Mouse (Mus musculus) layer of hippocampus, adult 8-10 months (tissue): ENCODE results near the gene Ccdc32. TPM values are rescaled to one million over a fixed set of nuclear protein-coding genes. Genes with fewer than 3 reads are reported as not detected.

Source experiments
- DNase-seq, 2 experiments: peaks; one replicate each; pipeline ENCODE4 v3.0.0; 2022; ENCODE audit warnings: low spot score in 2 of 2
- total RNA-seq, 4 experiments: library from RNA; stranded (reverse); gene quantifications; 2 replicates each; pipeline ENCODE4 v1.2.4; 2022

The Ccdc32 gene
- total RNA-seq, 4 experiments from 2014 or later = 45.3 to 60.6 (median 53.9) TPM

DNA sequence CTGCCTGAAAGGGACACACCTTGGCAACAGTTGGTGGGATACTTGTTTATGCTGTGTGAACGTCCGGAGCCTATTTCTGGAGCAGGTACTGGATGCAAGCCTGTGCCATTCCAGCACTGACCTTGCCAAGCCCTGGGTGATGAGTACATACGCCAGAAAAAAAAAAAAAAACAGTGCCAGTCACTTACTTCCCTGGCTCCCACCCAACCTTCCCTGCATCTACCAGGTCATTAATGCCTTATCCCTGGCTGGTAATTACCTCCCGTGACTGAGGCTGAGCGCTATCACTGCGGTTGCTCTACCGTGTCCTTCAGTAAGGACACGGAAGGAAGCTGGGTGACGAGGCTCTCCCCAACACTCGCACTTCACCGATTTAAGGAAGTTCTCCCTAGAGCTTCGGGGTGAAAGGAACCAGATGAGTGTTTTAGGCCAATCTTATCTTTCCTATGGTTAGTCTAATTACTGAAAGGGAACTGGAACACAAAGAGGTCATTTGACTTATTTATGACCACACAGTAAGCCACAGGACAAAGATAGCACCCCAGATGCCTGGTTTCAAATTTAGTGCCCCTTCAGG, 13.5 kb downstream of the Ccdc32 start:
- DNase-seq = no peak

DNA sequence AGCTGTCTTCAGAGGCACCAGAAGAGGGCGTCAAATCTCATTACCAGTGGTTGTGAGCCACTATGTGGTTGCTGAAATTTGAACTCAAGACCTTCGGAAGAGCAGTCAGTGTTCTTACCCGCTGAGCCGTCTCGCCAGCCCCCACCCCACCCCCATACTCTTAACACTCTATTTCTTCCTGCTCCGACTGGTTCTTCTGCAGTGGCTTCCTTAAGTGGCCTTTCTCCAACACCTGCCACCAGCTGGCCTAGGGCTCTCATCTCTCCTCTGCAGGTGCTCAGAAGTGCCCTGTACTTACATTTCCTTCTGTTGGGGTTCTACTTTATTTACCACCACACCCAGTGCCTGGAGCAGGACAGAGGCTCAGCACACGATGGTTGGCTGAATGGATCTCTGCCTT, 14.2 kb downstream of the Ccdc32 start:
- no peak for DNase-seq

DNA sequence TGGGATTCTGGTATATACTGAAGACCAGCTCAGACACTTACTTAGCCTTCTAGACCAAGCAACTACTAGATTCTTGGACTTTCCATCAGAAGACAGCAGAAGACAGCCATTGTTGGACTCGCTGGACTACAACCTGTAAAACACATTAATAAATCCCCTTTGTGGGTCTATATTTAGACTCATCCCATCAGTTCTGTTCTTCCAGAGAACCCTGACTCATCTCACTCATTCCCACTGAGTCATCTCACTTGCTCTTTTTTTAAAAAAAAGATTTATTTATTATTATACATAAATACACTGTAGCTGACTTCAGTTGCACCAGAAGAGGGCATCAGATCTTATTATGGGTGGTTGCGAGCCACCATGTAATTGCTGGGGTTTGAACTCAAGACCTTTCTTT, 19.8 kb downstream of the Ccdc32 start:
- DNase-seq = no peak

DNA sequence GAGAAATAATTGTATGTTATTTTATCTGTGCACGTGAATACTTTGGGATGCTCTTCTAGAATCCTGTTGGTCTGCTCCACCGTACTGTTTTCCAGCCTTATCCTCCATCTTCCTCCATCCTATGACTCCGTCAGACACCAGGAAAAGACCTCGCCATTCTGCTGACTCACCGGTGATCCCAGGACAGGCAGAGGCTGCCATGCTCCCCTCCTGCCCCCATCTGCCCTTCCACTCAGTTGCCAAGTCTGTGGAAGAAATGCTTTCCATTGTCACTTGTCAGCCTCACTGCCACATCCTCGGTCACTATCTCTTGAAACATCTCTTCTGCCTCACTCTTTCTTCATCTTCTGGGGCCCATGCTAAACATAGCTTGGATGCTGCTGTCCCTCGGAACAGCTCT, 22.3 kb downstream of the Ccdc32 start:
- no peak for DNase-seq

DNA sequence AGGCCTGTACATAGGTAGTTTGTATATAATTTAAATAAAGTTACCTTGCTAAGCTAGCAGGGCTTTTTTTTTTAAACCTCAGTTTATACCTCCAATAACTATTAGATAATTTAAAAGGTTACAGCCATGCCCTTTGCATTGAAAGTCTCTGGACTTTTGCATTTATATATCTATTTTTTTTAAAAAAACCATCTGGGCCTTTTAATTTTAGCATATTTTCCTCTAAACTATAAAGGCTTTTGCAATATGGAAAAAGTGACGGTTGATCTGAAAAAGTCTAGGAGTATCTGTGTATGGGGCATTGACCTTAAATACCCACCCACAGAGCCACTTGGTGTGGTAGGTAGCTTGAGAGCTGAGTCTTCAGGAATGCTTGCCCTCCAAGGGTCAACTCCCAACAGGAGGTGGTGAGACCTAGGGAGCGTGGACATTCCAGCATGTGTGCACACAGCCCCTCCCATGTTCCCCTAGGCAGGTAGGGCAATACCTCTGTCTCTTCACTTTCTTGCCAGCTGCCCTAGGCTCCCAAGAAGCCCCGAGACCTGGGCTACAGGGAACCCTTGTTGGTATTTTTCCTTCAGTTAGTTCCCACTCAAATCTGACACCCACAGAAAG, 30.1 kb downstream of the Ccdc32 start:
- DNase-seq = no peak

DNA sequence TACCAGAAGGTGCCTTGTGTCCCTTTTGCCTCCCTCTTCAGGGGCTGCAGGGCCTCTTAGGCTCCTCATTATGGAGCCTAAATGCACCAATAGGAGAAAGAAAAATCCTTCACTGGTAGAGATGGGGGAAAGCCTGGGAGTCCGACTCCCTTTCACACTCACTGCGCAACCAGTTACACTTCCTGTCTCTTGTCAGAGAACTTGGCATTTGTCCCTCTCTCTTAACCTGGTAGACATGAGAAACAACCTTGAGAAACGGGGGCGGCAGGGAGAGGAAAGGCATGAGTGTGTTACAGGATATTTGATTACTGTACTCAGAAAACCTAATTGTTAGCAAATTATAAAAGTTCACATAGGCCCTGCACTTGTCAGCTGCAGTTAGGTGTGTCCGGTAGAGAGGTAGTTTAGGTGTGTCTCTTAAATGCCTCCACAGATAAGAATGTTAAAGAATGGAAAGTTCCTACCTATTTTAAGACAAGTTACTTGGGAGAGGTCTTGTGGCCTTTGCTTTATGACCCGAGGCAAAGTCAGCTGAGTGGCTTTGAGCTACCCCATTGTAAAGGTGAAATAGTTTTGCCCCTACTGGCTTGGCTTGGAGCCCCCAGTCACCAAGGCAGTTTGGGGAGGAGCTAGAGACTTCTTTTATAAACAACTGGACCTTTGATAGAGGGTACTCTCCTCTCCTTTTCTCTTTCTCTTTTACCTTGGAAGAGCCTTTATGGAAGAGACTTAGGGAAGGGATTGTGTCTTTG, 30.9 kb downstream of the Ccdc32 start:
- DNase-seq = no peak

DNA sequence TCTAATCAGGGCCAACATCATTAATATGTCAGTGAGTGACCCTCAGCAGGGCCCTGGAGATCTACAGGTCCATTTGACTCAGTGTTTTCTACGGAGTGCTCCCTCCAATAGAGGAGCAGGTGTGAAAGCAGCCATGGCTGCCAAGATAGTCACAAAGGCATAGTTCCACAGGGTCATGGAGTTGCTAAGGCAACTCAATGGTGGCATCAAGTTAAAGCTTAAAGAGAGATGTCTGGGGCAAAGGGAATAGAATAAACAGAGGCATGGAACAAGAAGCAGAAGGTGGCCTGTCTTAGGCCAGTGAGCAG, 32.4 kb downstream of the Ccdc32 start:
- DNase-seq = no peak

DNA sequence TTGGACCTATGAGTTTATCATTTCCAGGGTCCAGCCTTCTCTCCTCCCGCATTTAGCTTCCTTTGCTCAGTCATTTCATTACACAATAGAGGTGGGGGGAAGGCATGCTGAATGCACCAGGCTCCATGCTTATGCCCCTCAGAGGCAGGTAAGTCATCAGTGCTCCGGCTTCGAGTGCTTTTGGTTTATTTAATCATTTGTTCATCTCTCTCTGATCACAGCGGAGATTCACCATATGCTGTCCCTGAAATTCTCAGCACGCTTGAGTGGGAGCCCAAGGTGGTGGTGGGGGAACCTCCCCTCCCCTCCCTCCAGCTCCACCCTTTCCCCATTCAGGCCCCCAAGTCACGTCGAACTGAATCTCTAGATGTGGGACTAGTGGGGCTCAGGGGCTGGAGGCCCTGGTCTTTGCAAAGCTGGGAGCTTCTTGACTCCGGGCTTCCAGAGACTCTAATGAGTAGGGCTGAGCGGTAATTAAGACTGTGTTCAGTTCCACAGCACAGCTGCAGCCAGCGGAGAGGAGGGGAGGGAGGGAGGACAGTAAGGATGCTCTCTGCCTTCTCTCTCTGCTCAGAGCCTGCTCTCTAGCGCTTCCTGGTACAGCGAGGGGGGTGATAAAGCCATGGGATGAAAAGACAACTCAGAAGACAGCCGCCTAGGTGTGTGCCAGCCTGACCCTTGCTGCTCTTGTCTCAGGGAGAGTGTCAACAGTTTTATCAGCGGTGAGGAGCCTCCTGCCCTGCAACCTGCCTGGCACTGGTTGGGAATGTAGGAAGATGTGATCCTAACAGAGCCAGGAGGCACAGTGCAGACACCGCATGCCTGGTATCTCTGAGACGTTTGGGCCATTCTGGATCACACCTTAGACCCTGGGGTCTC, 33.0 kb downstream of the Ccdc32 start:
- DNase-seq = no peak

DNA sequence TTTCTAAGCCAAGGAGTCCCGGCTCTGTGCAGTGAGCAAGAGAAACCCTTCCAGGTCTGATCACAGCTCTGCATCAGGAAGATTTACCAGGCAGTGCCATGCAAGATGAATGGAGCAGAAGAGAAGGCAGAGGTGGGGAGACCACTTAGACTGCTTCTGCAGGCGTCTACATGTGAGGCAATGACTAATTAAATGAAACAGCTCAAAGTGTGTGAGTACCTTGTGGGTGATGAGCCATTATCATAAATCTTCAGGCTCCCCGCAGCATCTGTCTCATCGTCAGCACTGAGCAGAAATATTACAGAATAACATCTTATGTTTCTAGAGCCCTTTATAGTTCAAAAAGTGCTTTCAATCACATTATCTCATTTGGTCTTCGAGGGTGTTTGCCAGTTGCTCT, 33.7 kb downstream of the Ccdc32 start:
- DNase-seq = no peak

DNA sequence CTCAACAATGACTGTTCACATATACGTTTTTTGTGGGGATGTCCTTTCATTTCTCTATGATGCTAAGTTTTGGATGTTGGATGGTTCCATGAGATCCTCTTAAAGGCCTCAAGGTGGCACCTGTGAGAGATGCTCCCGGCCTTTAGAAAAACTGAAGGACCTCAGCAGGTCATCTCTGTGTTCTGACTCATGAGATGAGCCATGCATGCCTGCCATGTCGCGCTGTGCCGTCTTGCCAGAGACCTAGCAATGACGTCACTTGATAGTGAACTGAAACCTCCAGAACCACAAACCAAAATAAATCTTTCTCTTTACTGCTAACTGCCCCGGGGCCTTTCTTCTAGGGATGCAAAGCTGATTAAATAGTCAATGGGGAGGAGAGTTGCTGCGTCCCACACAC, 45.4 kb downstream of the Ccdc32 start:
- no peak for DNase-seq

DNA sequence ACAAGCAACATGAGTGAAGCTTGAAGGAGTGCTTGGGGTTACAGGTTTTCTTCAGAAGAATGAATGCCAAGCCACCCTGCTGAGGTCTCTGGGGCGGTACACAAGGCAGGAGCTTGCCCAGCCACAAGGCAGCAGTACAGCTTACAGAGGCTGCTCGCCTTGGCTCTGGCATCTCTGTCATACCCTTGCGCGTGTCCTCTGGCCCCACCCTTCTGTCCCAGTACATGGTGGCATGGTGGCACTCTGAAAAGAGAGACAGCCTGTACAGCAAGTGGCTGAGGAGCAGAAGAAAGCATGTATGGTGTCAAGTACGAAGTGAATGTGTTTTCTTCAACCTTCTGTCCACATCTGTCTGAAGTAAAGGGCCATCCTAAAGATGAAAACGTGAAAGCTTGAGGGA, 48.4 kb downstream of the Ccdc32 start:
- no peak for DNase-seq

DNA sequence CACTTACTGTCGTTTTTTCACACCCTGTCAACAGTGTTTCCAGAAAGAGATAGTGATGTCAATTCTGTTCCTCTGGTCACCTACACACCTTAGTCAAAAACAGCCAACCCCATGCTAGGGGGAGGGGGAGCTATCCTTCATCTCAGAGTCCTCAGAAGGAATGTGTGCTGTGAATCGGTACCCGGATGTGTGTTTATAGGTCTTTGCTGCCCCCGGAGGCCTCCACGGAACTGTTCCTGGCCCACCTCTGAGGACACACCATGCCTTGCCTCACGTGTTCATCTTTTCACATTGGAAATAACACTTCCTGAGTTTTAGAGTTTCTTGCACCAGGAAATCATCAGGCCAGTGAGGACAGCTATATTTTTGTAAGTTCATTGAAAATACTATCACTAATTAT, 51.1 kb downstream of the Ccdc32 start:
- no peak for DNase-seq

DNA sequence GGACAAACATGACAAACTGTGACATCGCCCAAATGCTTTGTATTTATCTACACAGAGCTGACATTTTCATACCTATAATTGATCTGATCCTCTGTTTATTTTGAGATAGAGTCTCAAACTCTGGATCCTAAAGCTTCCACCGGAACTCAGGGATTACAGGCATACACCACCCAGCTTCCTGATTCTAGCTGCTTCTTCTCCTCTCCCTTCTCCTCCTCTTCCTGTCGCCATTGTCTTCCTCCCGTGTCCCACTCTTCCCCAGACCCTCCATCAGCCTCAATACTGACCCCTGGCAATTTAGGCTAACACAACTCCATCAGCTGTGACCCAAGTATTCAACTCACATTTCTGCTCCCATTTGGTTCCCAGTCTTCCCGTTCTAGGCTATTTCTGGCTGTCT, 52.3 kb downstream of the Ccdc32 start:
- no peak for DNase-seq

DNA sequence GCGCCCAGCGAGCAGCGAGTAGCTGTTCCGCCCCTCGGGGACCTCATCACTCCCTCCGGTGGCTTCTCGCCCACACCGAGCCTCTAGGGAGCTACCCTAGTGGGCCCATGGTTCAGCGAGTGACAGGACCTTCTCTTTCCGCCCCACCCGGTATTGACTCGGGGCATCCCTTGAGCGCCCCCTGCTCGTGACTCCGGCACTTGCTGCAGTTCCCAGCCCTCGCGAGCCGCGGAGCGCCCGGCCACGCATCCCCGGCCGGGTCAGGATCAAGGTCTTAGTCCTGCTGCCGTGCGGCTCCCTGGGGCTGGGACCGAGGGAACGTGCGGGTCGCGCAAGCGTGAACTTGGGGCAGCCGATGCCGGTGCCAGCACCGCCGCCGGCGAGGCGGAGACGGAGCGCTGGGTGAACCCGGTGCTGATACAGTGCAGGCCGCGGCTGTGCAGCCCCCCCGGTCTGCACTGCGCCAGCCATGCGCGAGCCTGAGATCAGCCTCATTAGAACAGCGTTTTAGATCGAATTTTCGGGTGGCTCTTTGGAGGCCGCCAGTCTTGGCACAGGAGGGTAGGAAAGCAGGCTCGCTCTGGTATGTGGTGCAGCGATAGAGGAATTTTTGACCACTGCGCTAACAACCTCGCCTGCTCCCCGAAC, 52.8 kb downstream of the Ccdc32 start:
- DNase-seq = peak; percentile 70 to 78

DNA sequence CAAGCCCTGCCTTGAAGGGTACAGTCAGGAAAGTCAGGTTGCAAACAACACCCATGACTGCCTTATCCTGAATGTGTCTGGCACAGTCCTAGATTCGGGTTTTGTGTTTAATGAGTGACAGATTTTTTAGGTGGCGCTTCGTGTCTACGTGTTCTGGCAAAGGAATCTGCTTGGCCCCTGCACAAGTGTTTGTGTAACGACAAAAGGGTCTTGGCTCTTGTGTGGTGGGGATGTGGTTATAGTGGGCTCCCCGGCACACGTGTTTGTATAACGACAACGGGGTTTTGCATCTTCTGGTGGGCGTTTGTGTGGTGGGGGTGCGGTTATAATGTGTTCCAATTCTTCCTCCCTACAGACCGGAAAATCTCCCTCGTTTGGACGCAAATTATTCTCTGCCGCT, 53.3 kb downstream of the Ccdc32 start:
- peak in 1 of 2 experiments; percentile 28 for DNase-seq

DNA sequence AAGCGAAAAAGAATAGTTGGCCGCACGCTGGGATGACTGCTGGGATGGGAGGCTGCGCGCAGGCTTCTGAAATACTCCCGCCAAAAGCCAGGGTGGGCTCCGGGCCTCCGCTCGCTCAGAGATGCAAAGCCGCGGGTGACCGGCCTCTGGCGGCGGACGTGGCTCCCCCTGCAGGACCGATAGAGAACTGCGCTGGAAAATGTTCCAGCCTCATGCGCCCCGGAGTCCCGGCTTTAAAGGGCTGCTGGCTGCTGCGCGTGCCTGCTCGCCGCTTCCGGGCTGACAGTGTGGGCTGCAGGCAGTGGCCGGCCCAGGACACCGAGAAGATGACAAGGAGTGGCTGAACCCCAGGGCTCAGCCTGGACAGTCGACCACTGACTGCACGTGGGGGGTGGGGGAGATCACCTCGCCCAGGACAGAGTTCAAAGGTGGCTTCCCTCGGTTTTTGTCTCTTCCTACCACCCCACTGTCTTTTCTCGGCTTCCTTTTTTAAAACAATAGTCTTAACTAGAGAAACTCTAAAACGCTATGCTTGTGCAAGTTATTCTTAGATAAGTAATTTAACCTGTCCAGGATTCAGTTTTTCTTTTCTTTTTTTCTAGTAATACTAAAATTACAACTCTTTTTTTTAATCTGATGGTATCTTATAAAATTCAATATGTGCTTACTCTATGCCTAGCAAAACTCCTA, 56.4 kb downstream of the Ccdc32 start:
- peak; percentile 59 to 88 for DNase-seq

DNA sequence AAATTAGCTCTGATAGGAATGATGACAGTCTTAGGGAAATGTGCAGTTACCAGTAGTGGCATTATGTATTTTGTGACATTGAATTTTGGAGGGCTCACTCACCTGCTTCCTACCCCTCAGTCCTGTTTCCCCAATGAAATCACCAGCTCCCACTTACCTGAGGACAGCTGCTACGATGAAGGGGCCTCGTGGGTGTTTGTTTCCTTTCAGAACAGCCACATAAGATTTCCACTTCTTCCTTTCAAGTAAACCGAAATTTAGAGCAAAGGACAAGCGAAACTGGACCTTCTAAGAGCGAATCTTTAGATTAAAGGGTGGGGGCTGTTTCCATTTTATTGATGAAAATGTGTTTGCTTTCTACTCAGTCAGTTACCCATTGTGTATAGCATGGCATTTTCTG, 57.1 kb downstream of the Ccdc32 start:
- no peak for DNase-seq

DNA sequence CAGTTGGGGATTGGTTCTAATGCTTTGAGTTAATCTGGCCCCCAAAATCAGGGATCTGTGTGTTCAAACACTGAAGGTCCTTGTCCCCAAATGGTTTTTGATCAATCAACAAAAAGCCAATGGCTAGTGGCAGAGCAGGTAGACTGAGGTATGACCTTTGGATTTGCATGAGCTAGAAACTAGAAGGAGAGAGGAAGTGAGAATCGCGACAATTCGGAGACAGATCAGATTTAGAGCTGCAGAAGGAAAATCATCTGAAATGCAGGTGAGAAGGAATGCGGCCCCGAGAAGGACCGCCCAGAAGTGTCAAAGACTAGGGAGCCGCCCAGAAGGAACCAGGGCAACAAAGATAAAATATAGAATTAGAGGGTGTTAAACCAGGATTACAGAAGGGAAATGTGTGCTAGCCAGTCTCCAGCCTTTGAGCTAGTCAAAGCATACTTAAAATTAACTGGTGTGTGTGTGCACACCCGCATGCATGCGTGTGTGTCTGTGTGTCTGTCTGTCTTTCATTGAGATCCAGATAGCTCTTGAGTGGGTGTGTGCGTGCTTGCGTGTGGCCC, 59.5 kb downstream of the Ccdc32 start:
- DNase-seq = no peak
